In the genomic region with DNA sequence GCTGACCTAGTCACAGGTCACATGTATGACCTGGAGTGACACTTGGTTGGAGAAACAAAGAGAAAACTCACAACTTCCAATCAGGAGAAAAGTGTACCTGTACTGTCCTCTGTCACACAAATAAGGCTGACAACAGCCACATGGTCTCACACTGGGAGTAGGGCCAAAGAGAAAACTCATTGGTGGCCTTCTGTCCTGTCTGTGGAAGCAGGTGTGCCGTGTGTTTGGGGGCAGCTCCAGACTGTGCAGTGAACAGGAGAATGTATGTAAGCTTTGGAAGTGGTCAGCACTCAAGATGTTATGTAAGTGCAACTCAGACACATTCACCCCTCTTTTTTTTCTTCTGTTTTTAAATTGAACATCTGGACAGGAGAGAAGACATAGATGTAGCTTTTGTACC, we compare ENCODE assay signal across 31 mouse cellular contexts.
"Had no signal": no experiment of that assay in that cellular context is flagged by ENCODE, and none has a peak within 500 bp of the region (broad histone marks: within the 10 kb centered on the region; RNA-seq: fewer than 3 reads in every experiment).

No protein-coding gene starts in this region.

- ATAC-seq: lung, postnatal 0 days; midbrain, embryonic 13.5 days; midbrain, embryonic 15.5 days; midbrain, embryonic 16.5 days had no signal

- H3K4me1 ChIP-seq: megakaryocyte, embryonic 14.5 days had no signal

- H3K9me3 ChIP-seq: limb, embryonic 10.5 days; limb, embryonic 12.5 days; limb, embryonic 13.5 days; limb, embryonic 15.5 days; liver, embryonic 13.5 days; liver, embryonic 15.5 days; lung, embryonic 15.5 days; megakaryocyte, embryonic 14.5 days; midbrain, embryonic 10.5 days; midbrain, embryonic 12.5 days; midbrain, embryonic 13.5 days; midbrain, embryonic 15.5 days; neural tube, embryonic 12.5 days had no signal

- DNase-seq: left cerebral cortex, postnatal 4 days; liver; liver, embryonic 13.5 days; lung, adult 18-20 months; lung, adult 2 months; lung, embryonic 14.5 days; lung, postnatal 10 days; lung, postnatal 14 days; lung, postnatal 36 days; lung, postnatal 4 days; midbrain, embryonic 14.5 days had no signal

- H3K9ac ChIP-seq: limb, embryonic 12.5 days; limb, embryonic 13.5 days; limb, embryonic 15.5 days; liver, embryonic 13.5 days; liver, embryonic 14.5 days; liver, embryonic 15.5 days; lung, embryonic 14.5 days; lung, embryonic 15.5 days; midbrain, embryonic 12.5 days; midbrain, embryonic 13.5 days; midbrain, embryonic 15.5 days; neural tube, embryonic 12.5 days had no signal

- H3K36me3 ChIP-seq: liver, embryonic 13.5 days; liver, embryonic 15.5 days; lung, embryonic 15.5 days; midbrain, embryonic 15.5 days had no signal

- H3K27ac ChIP-seq: left cerebral cortex, adult 2 months; limb, embryonic 10.5 days; limb, embryonic 12.5 days; limb, embryonic 13.5 days; limb, embryonic 15.5 days; liver, embryonic 13.5 days; liver, embryonic 14.5 days; liver, embryonic 15.5 days; lung, embryonic 15.5 days; macrophage; midbrain, embryonic 10.5 days; midbrain, embryonic 12.5 days; midbrain, embryonic 13.5 days; midbrain, embryonic 15.5 days; neural tube, embryonic 12.5 days had no signal

- H3K4me2 ChIP-seq: limb, embryonic 12.5 days; limb, embryonic 13.5 days; limb, embryonic 15.5 days; liver, embryonic 11.5 days; liver, embryonic 13.5 days; liver, embryonic 15.5 days; lung, embryonic 14.5 days; lung, embryonic 15.5 days; midbrain, embryonic 11.5 days; midbrain, embryonic 12.5 days; midbrain, embryonic 13.5 days; midbrain, embryonic 15.5 days; neural tube, embryonic 12.5 days had no signal

- H3K27me3 ChIP-seq: limb, embryonic 12.5 days; limb, embryonic 13.5 days; limb, embryonic 15.5 days; liver, embryonic 13.5 days; liver, embryonic 15.5 days; lung, embryonic 15.5 days; midbrain, embryonic 12.5 days; midbrain, embryonic 13.5 days; midbrain, embryonic 15.5 days; neural tube, embryonic 12.5 days had no signal

- H3K4me3 ChIP-seq: left cerebral cortex, adult 2 months; limb, embryonic 10.5 days; limb, embryonic 12.5 days; limb, embryonic 13.5 days; limb, embryonic 15.5 days; liver, embryonic 13.5 days; liver, embryonic 15.5 days; lung, embryonic 15.5 days; megakaryocyte, embryonic 14.5 days; midbrain, embryonic 10.5 days; midbrain, embryonic 12.5 days; midbrain, embryonic 13.5 days; midbrain, embryonic 15.5 days; myocyte; neural tube, embryonic 12.5 days had no signal
